ENCODE assay signal across 22 mouse cellular contexts in genomic region chr19:6403869-6404268, GRCm38 (mm10). TPM values are rescaled to one million over a fixed set of nuclear protein-coding genes. Genes with fewer than 3 reads are reported as not detected.
DNase-seq lines count a peak whose midpoint lies in the region; ATAC-seq and TF ChIP-seq lines count a peak whose summit lies in the region.
"Had no signal": no experiment of that assay in that cellular context is flagged by ENCODE, and none has a peak within 500 bp of the region (broad histone marks: within the 10 kb centered on the region; RNA-seq: fewer than 3 reads in every experiment).

No protein-coding gene starts in this region.

- peaks cover 75% of the 10 kb centered on the region for H3K27me3 ChIP-seq in hindbrain, embryonic 10.5 days (ENCODE audit: insufficient read depth, poor library complexity, severe bottlenecking)
- no peaks in the 10 kb centered on the region for H3K27me3 ChIP-seq in hindbrain, postnatal 0 days (ENCODE audit: insufficient read depth, low read length)
- H3K27me3 ChIP-seq in megakaryocyte, embryonic 14.5 days (replicated peaks) = peaks cover 43% of the 10 kb centered on the region
- H3K27me3 ChIP-seq in E14TG2a.4 (ENCODE audit: insufficient read depth, low read length) = peaks cover 38% of the 10 kb centered on the region

- H3K36me3 ChIP-seq in hindbrain, embryonic 10.5 days = no peaks in the 10 kb centered on the region
- 0 out of 2 replicates have a peak, but pooled peaks cover 7% of the 10 kb centered on the region for H3K36me3 ChIP-seq in hindbrain, postnatal 0 days (ENCODE audit: insufficient read depth, low read length)
- H3K36me3 ChIP-seq in megakaryocyte, embryonic 14.5 days (replicated peaks; ENCODE audit: low read length) = peaks cover 71% of the 10 kb centered on the region
- peaks cover 38% of the 10 kb centered on the region for H3K36me3 ChIP-seq in E14TG2a.4 (ENCODE audit: insufficient read depth, low read length)
- H3K36me3 ChIP-seq: embryonic facial prominence, embryonic 15.5 days; heart, embryonic 13.5 days had no signal

- no peak overlapping the region for H3K4me3 ChIP-seq in hindbrain, embryonic 10.5 days
- no peak overlapping the region for H3K4me3 ChIP-seq in hindbrain, postnatal 0 days (ENCODE audit: low read length)
- H3K4me3 ChIP-seq in megakaryocyte, embryonic 14.5 days (replicated peaks) = peak overlapping the region; percentile 93
- H3K4me3 ChIP-seq in E14TG2a.4 (replicated peaks; ENCODE audit: low read length) = peak overlapping the region; percentile 87
- H3K4me3 ChIP-seq: embryonic facial prominence, embryonic 15.5 days; erythroblast, embryonic 14.5 days; heart, embryonic 13.5 days; hindbrain, embryonic 15.5 days had no signal

- TF ChIP-seq CTCF in hindbrain, postnatal 0 days (IDR thresholded peaks at IDR 0.05; ENCODE audit: low read depth) = no peak
- TF ChIP-seq CTCF in E14TG2a.4 (conservative IDR thresholded peaks at IDR 0.05; ENCODE audit: low read length) = no peak

- H3K9ac ChIP-seq in hindbrain, postnatal 0 days (replicated peaks; ENCODE audit: low read length) = no peak overlapping the region
- H3K9ac ChIP-seq: embryonic facial prominence, embryonic 15.5 days; heart, embryonic 13.5 days; hindbrain, embryonic 15.5 days had no signal

- H3K4me2 ChIP-seq in hindbrain, postnatal 0 days (ENCODE audit: low read depth, low read length) = no peak overlapping the region
- H3K4me2 ChIP-seq: embryonic facial prominence, embryonic 15.5 days; heart, embryonic 13.5 days; hindbrain, embryonic 15.5 days had no signal

- peak overlapping the region; percentile 13; the same call in 1 of the 2 replicates for H3K27ac ChIP-seq in hindbrain, embryonic 10.5 days
- H3K27ac ChIP-seq in hindbrain, postnatal 0 days = no peak overlapping the region
- H3K27ac ChIP-seq: embryonic facial prominence, embryonic 15.5 days; heart, embryonic 13.5 days; hindbrain, embryonic 15.5 days had no signal

- DNase-seq in cerebellum, adult 8-10 months = peak; percentile 12
- DNase-seq in cerebellum, adult 9-10 months = no peak
- DNase-seq in hindbrain, embryonic 10.5 days (ENCODE audit: low spot score) = no peak
- DNase-seq in hindbrain, postnatal 0 days (ENCODE audit: low spot score) = no peak
- DNase-seq: adrenal gland, postnatal 10 days; B cell, adult 2 months; cerebellum, adult 11 months; cerebellum, postnatal 10 days; embryo, embryonic 11 days; gastrocnemius, postnatal 14 days; heart, postnatal 36 days; kidney, adult 11 months had no signal

- H3K4me1 ChIP-seq in hindbrain, embryonic 10.5 days (replicated peaks) = peaks cover 72% of the 10 kb centered on the region
- peaks cover 4% of the 10 kb centered on the region; the same call in 1 of the 2 replicates for H3K4me1 ChIP-seq in hindbrain, postnatal 0 days (ENCODE audit: insufficient read depth, low read length)
- H3K4me1 ChIP-seq in megakaryocyte, embryonic 14.5 days = peaks cover 92% of the 10 kb centered on the region
- peaks cover 92% of the 10 kb centered on the region for H3K4me1 ChIP-seq in E14TG2a.4 (replicated peaks; ENCODE audit: low read depth, low read length)

- no peaks in the 10 kb centered on the region for H3K9me3 ChIP-seq in hindbrain, embryonic 10.5 days
- H3K9me3 ChIP-seq in hindbrain, postnatal 0 days (ENCODE audit: low read length) = no peaks in the 10 kb centered on the region
- no peaks in the 10 kb centered on the region for H3K9me3 ChIP-seq in megakaryocyte, embryonic 14.5 days
- H3K9me3 ChIP-seq in E14TG2a.4 (ENCODE audit: low read length) = no peaks in the 10 kb centered on the region
- H3K9me3 ChIP-seq: embryonic facial prominence, embryonic 15.5 days; heart, embryonic 13.5 days; hindbrain, embryonic 15.5 days had no signal

- ATAC-seq in hindbrain, postnatal 0 days = no peak
- no peak for ATAC-seq in megakaryocyte, adult 5-6 weeks (ENCODE audit: poor library complexity, severe bottlenecking)
- ATAC-seq: CD4-positive, CD25-positive, alpha-beta regulatory T cell, adult 4 months; forebrain, embryonic 16.5 days had no signal

- 79% methylated on average over 10 of the region's 10 CpGs for WGBS in hindbrain, embryonic 10.5 days
- WGBS in hindbrain, postnatal 0 days = 73% methylated on average over 10 of the region's 10 CpGs

RNA-seq across cellular contexts. Expression of gene Rasgrp2, which starts 4.7 kb away (rescaled TPM):
- 20.5 and 20.7 TPM in 2 replicates for polyA plus RNA-seq in hindbrain, embryonic 10.5 days (2016; fragmentation: Nextera tagmentation; extraction: Ambion mirVana)
- 250 and 283 TPM in 2 replicates for total RNA-seq in hindbrain, postnatal 0 days (2014; rRNA removed)
- polyA plus RNA-seq in hindbrain, postnatal 0 days (2015; fragmentation: Nextera tagmentation; extraction: Ambion mirVana) = 230 and 252 TPM in 2 replicates
- 458 and 696 TPM in 2 replicates for polyA plus RNA-seq in megakaryocyte, embryonic 14.5 days (2012; ENCODE audit: insufficient read depth, low replicate concordance)
- total RNA-seq in megakaryocyte, adult 5-6 weeks (2015) = 213 and 232 TPM in 2 replicates
- total RNA-seq in megakaryocyte, adult 5-6 weeks (2017) = 195 and 214 TPM in 2 replicates

RNA-seq across cellular contexts. Expression of gene Nrxn2, which starts 14.7 kb away (rescaled TPM):
- polyA plus RNA-seq in hindbrain, embryonic 10.5 days (2016; fragmentation: Nextera tagmentation; extraction: Ambion mirVana) = 4.4 and 13.2 TPM in 2 replicates
- 355 and 426 TPM in 2 replicates for total RNA-seq in hindbrain, postnatal 0 days (2014; rRNA removed)
- polyA plus RNA-seq in hindbrain, postnatal 0 days (2015; fragmentation: Nextera tagmentation; extraction: Ambion mirVana) = 54.4 and 60.4 TPM in 2 replicates
- 0.62 and 1.5 TPM in 2 replicates for polyA plus RNA-seq in megakaryocyte, embryonic 14.5 days (2012; ENCODE audit: insufficient read depth, low replicate concordance)
- total RNA-seq in megakaryocyte, adult 5-6 weeks (2015) = 0.21 TPM in 1 of 2 replicates, not detected in the other
- total RNA-seq in megakaryocyte, adult 5-6 weeks (2017) = not detected in 2 replicates
- total RNA-seq: common myeloid progenitor, adult 5-6 weeks had no signal
- polyA plus RNA-seq: CD4-positive, CD25-positive, alpha-beta regulatory T cell, adult 4 months had no signal

RNA-seq across cellular contexts. Expression of gene Pygm, which starts 19.7 kb away (rescaled TPM):
- 1.3 and 1.9 TPM in 2 replicates for polyA plus RNA-seq in hindbrain, embryonic 10.5 days (2016; fragmentation: Nextera tagmentation; extraction: Ambion mirVana)
- total RNA-seq in hindbrain, postnatal 0 days (2014; rRNA removed) = 11.9 and 18.3 TPM in 2 replicates
- 10.4 and 12.6 TPM in 2 replicates for polyA plus RNA-seq in hindbrain, postnatal 0 days (2015; fragmentation: Nextera tagmentation; extraction: Ambion mirVana)
- 3.6 TPM in 1 of 2 replicates, not detected in the other for polyA plus RNA-seq in megakaryocyte, embryonic 14.5 days (2012; ENCODE audit: insufficient read depth, low replicate concordance)
- total RNA-seq in megakaryocyte, adult 5-6 weeks (2015) = 0.80 and 3.2 TPM in 2 replicates
- total RNA-seq in megakaryocyte, adult 5-6 weeks (2017) = 0.11 and 0.12 TPM in 2 replicates

RNA-seq across cellular contexts. Expression of gene Sf1, which starts 40.4 kb away (rescaled TPM):
- 198 and 221 TPM in 2 replicates for polyA plus RNA-seq in hindbrain, embryonic 10.5 days (2016; fragmentation: Nextera tagmentation; extraction: Ambion mirVana)
- total RNA-seq in hindbrain, postnatal 0 days (2014; rRNA removed) = 89.0 and 89.4 TPM in 2 replicates
- polyA plus RNA-seq in hindbrain, postnatal 0 days (2015; fragmentation: Nextera tagmentation; extraction: Ambion mirVana) = 80.2 and 84.9 TPM in 2 replicates
- polyA plus RNA-seq in megakaryocyte, embryonic 14.5 days (2012; ENCODE audit: insufficient read depth, low replicate concordance) = 1,025 and 2,643 TPM in 2 replicates
- total RNA-seq in megakaryocyte, adult 5-6 weeks (2015) = 164 and 205 TPM in 2 replicates
- total RNA-seq in megakaryocyte, adult 5-6 weeks (2017) = 179 and 212 TPM in 2 replicates

Comparison
In these comparisons a context has a peak if more than half of its experiments do, and no peak if none do; other contexts are left out.
1. RNA of gene Rasgrp2, which starts 4.7 kb away (polyA plus RNA-seq): 458 to 696 TPM in megakaryocyte, embryonic 14.5 days and 230 to 252 TPM in hindbrain, postnatal 0 days; 20.5 to 20.7 TPM in hindbrain, embryonic 10.5 days; every median in the first group is over 10 times any median in the second.
2. H3K4me3 ChIP-seq: peak in megakaryocyte, embryonic 14.5 days (single experiment) and E14TG2a.4 (single experiment); none in hindbrain, embryonic 10.5 days (single experiment) and hindbrain, postnatal 0 days (single experiment).